Mouse (Mus musculus): ENCODE measurements around the gene Alyref2. TPM values are rescaled to one million over a fixed set of nuclear protein-coding genes. Genes with fewer than 3 reads are reported as not detected.

Gene Alyref2
- polyA plus RNA-seq, 1 experiment from 2014 or later, result 32.7 TPM

DNA sequence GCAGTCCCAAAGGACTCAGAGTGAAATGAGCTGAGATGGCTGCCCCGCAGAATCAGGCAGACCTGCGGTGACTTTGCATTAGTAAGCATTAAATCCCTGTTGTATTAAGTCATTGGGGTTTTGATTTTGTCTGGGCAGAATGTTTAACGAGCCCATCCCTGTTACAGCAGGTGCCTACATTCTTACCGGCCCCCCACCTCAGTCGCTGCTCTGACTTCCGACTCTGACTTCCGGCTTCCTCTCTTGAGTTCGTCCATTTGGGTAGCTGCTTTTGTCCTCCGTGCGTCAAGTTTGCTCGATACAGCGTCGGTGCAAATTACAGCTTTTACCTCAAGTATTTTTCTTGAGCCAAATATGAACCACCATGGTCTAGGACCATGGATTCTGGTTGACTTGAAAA is 9.0 kb upstream of the Alyref2 start:
- no peaks in the 10 kb centered on the region for H3K36me3 ChIP-seq (ENCODE audit: control insufficient read depth, insufficient read depth, low read length)
- WGBS, result 90% methylated on average over 13 of the region's 13 CpGs
- H3K27me3 ChIP-seq (ENCODE audit: control insufficient read depth, insufficient read depth, low read length), result no peaks in the 10 kb centered on the region
- no peak for ATAC-seq (ENCODE audit: low read depth)
- no peaks in the 10 kb centered on the region for H3K9me3 ChIP-seq (ENCODE audit: control insufficient read depth, low read length)
- no peak overlapping the region for H3K4me2 ChIP-seq (ENCODE audit: low read depth, low read length)
- H3K4me1 ChIP-seq (ENCODE audit: control insufficient read depth, insufficient read depth, low read length), result no peaks in the 10 kb centered on the region
- H3K27ac ChIP-seq (ENCODE audit: low read depth, low read length), result no peak overlapping the region
- H3K9ac ChIP-seq (replicated peaks; ENCODE audit: low read depth, low read length), result no peak overlapping the region
- H3K4me3 ChIP-seq (ENCODE audit: low read depth, low read length), result no peak overlapping the region

GRCm38 (mm10) chr1:171495371-171495770 is 7.9 kb upstream of the Alyref2 start:
- no peaks in the 10 kb centered on the region for H3K9me3 ChIP-seq (ENCODE audit: control insufficient read depth, low read length)
- no peak overlapping the region for H3K4me2 ChIP-seq (ENCODE audit: low read depth, low read length)
- no peak overlapping the region for H3K9ac ChIP-seq (replicated peaks; ENCODE audit: low read depth, low read length)
- H3K27me3 ChIP-seq (ENCODE audit: control insufficient read depth, insufficient read depth, low read length), result no peaks in the 10 kb centered on the region
- no peak overlapping the region for H3K4me3 ChIP-seq (ENCODE audit: low read depth, low read length)
- no peak overlapping the region for H3K27ac ChIP-seq (ENCODE audit: low read depth, low read length)
- 93% methylated on average over 6 of the region's 6 CpGs for WGBS
- no peaks in the 10 kb centered on the region for H3K36me3 ChIP-seq (ENCODE audit: control insufficient read depth, insufficient read depth, low read length)
- no peak for ATAC-seq (ENCODE audit: low read depth)
- H3K4me1 ChIP-seq (ENCODE audit: control insufficient read depth, insufficient read depth, low read length), result 0 out of 2 replicates have a peak, but pooled peaks cover 2% of the 10 kb centered on the region

DNA sequence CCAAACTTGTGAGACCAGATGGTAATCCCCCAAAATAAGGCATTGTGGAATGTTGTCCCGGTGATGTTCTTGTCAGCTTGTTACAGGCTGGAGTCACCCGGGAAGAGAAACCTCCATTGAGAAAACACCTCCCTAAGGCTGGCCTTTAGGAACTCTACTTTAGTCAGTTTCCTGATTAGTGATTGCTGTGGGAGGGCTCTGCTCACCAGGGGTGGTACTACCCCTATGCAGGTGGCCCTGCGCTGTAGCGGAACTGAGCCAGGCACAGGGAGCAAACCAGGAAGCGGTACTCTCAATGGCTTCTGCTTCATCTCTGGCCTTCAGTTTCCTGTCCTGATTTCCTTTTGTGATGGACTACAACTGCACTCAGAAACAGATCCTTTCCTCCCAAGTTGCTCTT is 3.4 kb upstream of the Alyref2 start:
- no peak overlapping the region for H3K27ac ChIP-seq (ENCODE audit: low read depth, low read length)
- no peaks in the 10 kb centered on the region for H3K36me3 ChIP-seq (ENCODE audit: control insufficient read depth, insufficient read depth, low read length)
- no peak overlapping the region for H3K4me3 ChIP-seq (ENCODE audit: low read depth, low read length)
- H3K27me3 ChIP-seq (ENCODE audit: control insufficient read depth, insufficient read depth, low read length), result no peaks in the 10 kb centered on the region
- H3K4me1 ChIP-seq (ENCODE audit: control insufficient read depth, insufficient read depth, low read length), result peaks cover 6% of the 10 kb centered on the region; the same call in 1 of the 2 replicates
- 61% methylated on average over 5 of the region's 5 CpGs for WGBS
- H3K4me2 ChIP-seq (ENCODE audit: low read depth, low read length), result no peak overlapping the region
- no peaks in the 10 kb centered on the region for H3K9me3 ChIP-seq (ENCODE audit: control insufficient read depth, low read length)
- H3K9ac ChIP-seq (replicated peaks; ENCODE audit: low read depth, low read length), result no peak overlapping the region
- no peak for ATAC-seq (ENCODE audit: low read depth)

GRCm38 (mm10) chr1:171501016-171501610 is 2.2 kb upstream of the Alyref2 start:
- H3K4me3 ChIP-seq (ENCODE audit: low read depth, low read length), result no peak overlapping the region
- H3K4me1 ChIP-seq (ENCODE audit: control insufficient read depth, insufficient read depth, low read length), result peaks cover 6% of the 10 kb centered on the region; the same call in 1 of the 2 replicates
- H3K4me2 ChIP-seq (ENCODE audit: low read depth, low read length), result no peak overlapping the region
- no peaks in the 10 kb centered on the region for H3K27me3 ChIP-seq (ENCODE audit: control insufficient read depth, insufficient read depth, low read length)
- WGBS, result 63% methylated on average over 6 of the region's 6 CpGs
- no peaks in the 10 kb centered on the region for H3K9me3 ChIP-seq (ENCODE audit: control insufficient read depth, low read length)
- H3K36me3 ChIP-seq (ENCODE audit: control insufficient read depth, insufficient read depth, low read length), result no peaks in the 10 kb centered on the region
- ATAC-seq (ENCODE audit: low read depth), result no peak
- no peak overlapping the region for H3K9ac ChIP-seq (replicated peaks; ENCODE audit: low read depth, low read length)
- no peak overlapping the region for H3K27ac ChIP-seq (ENCODE audit: low read depth, low read length)

- Histone ChIP-seq H3K9me3 (ENCODE audit: control insufficient read depth, low read length) (no peaks in the 10 kb centered on the region), H3K27ac (ENCODE audit: low read depth, low read length) (no peak overlapping the region), H3K36me3 (ENCODE audit: control insufficient read depth, insufficient read depth, low read length) (no peaks in the 10 kb centered on the region), H3K4me3 (ENCODE audit: low read depth, low read length) (no peak overlapping the region), H3K4me1 (ENCODE audit: control insufficient read depth, insufficient read depth, low read length) (peaks cover 6% of the 10 kb centered on the region; the same call in 1 of the 2 replicates), H3K27me3 (ENCODE audit: control insufficient read depth, insufficient read depth, low read length) (no peaks in the 10 kb centered on the region), H3K4me2 (ENCODE audit: low read depth, low read length) (0 out of 2 replicates have a peak overlapping the region, but pooled peaks have one; percentile 25), H3K9ac (replicated peaks; ENCODE audit: low read depth, low read length) (0 out of 2 replicates have a peak overlapping the region, but pooled peaks have one; percentile 32)
- WGBS, result 4% methylated on average over 5 of the region's 5 CpGs
- ATAC-seq (ENCODE audit: low read depth), result no peak
These were observed 1.6 kb upstream of the Alyref2 start for GRCm38 (mm10) chr1:171501636-171502080.

- peak overlapping the region; percentile 80 for H3K9ac ChIP-seq (replicated peaks; ENCODE audit: low read depth, low read length)
These were observed 659 bp upstream of the Alyref2 start for GRCm38 (mm10) chr1:171502388-171503249.

GRCm38 (mm10) chr1:171503592-171504291 is 464 bp downstream of the Alyref2 start:
- peaks cover 6% of the 10 kb centered on the region; the same call in 1 of the 2 replicates for H3K4me1 ChIP-seq (ENCODE audit: control insufficient read depth, insufficient read depth, low read length)
- ATAC-seq (ENCODE audit: low read depth), result peak; percentile 75
- whole genome bisulfite sequencing, result under 1% methylated on average over 53 of the region's 53 CpGs
- H3K27me3 ChIP-seq (ENCODE audit: control insufficient read depth, insufficient read depth, low read length), result no peaks in the 10 kb centered on the region
- no peaks in the 10 kb centered on the region for H3K9me3 ChIP-seq (ENCODE audit: control insufficient read depth, low read length)
- peak overlapping the region; percentile 80 for H3K9ac ChIP-seq (replicated peaks; ENCODE audit: low read depth, low read length)
- H3K27ac ChIP-seq (ENCODE audit: low read depth, low read length), result peak overlapping the region; percentile 95
- H3K4me3 ChIP-seq (ENCODE audit: low read depth, low read length), result peak overlapping the region; percentile 53
- peak overlapping the region; percentile 62 for H3K4me2 ChIP-seq (ENCODE audit: low read depth, low read length)
- H3K36me3 ChIP-seq (ENCODE audit: control insufficient read depth, insufficient read depth, low read length), result no peaks in the 10 kb centered on the region

More at GRCm38 (mm10) chr1:171502388-171503249, 659 bp upstream of the Alyref2 start:
- Histone ChIP-seq H3K36me3 (ENCODE audit: control insufficient read depth, insufficient read depth, low read length) (no peaks in the 10 kb centered on the region), H3K27me3 (ENCODE audit: control insufficient read depth, insufficient read depth, low read length) (no peaks in the 10 kb centered on the region), H3K4me1 (ENCODE audit: control insufficient read depth, insufficient read depth, low read length) (peaks cover 6% of the 10 kb centered on the region; the same call in 1 of the 2 replicates), H3K4me2 (ENCODE audit: low read depth, low read length) (peak overlapping the region; percentile 62), H3K4me3 (ENCODE audit: low read depth, low read length) (peak overlapping the region; percentile 53), H3K9me3 (ENCODE audit: control insufficient read depth, low read length) (no peaks in the 10 kb centered on the region), H3K27ac (ENCODE audit: low read depth, low read length) (peak overlapping the region; percentile 95)
- WGBS, result under 1% methylated on average over 14 of the region's 14 CpGs
- ATAC-seq (ENCODE audit: low read depth), result peak; percentile 85

- Histone ChIP-seq H3K27ac (ENCODE audit: low read depth, low read length) (no peak overlapping the region), H3K36me3 (ENCODE audit: control insufficient read depth, insufficient read depth, low read length) (no peaks in the 10 kb centered on the region), H3K27me3 (ENCODE audit: control insufficient read depth, insufficient read depth, low read length) (no peaks in the 10 kb centered on the region), H3K4me3 (ENCODE audit: low read depth, low read length) (peak overlapping the region; percentile 53), H3K9ac (replicated peaks; ENCODE audit: low read depth, low read length) (peak overlapping the region; percentile 42; the same call in 1 of the 2 replicates), H3K9me3 (ENCODE audit: control insufficient read depth, low read length) (no peaks in the 10 kb centered on the region), H3K4me1 (ENCODE audit: control insufficient read depth, insufficient read depth, low read length) (peaks cover 6% of the 10 kb centered on the region; the same call in 1 of the 2 replicates), H3K4me2 (ENCODE audit: low read depth, low read length) (peak overlapping the region; percentile 62)
- WGBS, result 66% methylated on average over 4 of the region's 4 CpGs
- no peak for ATAC-seq (ENCODE audit: low read depth)
These were observed 1.3 kb downstream of the Alyref2 start for GRCm38 (mm10) chr1:171504586-171504985.
